Mouse (Mus musculus) urinary bladder, adult 2 months (tissue): ENCODE results near the gene Zfp985. TPM values are rescaled to one million over a fixed set of nuclear protein-coding genes. Genes with fewer than 3 reads are reported as not detected.
"Not testable (repeated sequence)": the region's sequence is repeated elsewhere in the genome, so short reads cannot be mapped to it uniquely, and the experiment has no call there.

Experiments used
- DNase-seq: peaks from one replicate; pipeline ENCODE4 v3.0.0; 2022; ENCODE audit warnings: low spot score
- polyA plus RNA-seq: library from polyadenylated mRNA; depleted of rRNA; stranded (reverse); fragments of >200 nt; gene quantifications from 2 replicates; pipeline ENCODE4 v1.2.3, GENCODE M21; 2012; rRNA removed

Gene Zfp985
- 0.03 and 0.13 TPM in 2 replicates for polyA plus RNA-seq

GRCm38 (mm10) chr4:147553071-147553470 lies at the start of gene Zfp985:
TSS of gene Zfp985 (plus strand) at chr4:147553277.
- DNase-seq, result not testable (repeated sequence)

GRCm38 (mm10) chr4:147509174-147509573 lies 43.9 kb upstream of the Zfp985 start:
- DNase-seq, result no peak

- no peak for DNase-seq
Observed at GRCm38 (mm10) chr4:147518981-147519380, 34.1 kb upstream of the Zfp985 start.

GRCm38 (mm10) chr4:147520100-147520499 lies 33.0 kb upstream of the Zfp985 start:
- no peak for DNase-seq

- DNase-seq, result no peak
Observed at GRCm38 (mm10) chr4:147525125-147525524, 28.0 kb upstream of the Zfp985 start.

GRCm38 (mm10) chr4:147530366-147530765 lies 22.7 kb upstream of the Zfp985 start:
- no peak for DNase-seq

- not testable (repeated sequence) for DNase-seq
Observed at GRCm38 (mm10) chr4:147535916-147536315, 17.2 kb upstream of the Zfp985 start.

- no peak for DNase-seq
Observed at GRCm38 (mm10) chr4:147537702-147538101, 15.4 kb upstream of the Zfp985 start.

GRCm38 (mm10) chr4:147539918-147540317 lies 13.2 kb upstream of the Zfp985 start, which contains the start of gene Gm16503:
TSS of gene Gm16503 (plus strand) at chr4:147540218.
- DNase-seq, result not testable (repeated sequence)

- DNase-seq, result no peak
Observed at GRCm38 (mm10) chr4:147541105-147541504, 12.0 kb upstream of the Zfp985 start.

- not testable (repeated sequence) for DNase-seq
Observed at GRCm38 (mm10) chr4:147554361-147554760, 1.3 kb downstream of the Zfp985 start.

GRCm38 (mm10) chr4:147556921-147557320 lies 3.8 kb downstream of the Zfp985 start:
- DNase-seq, result not testable (repeated sequence)

- DNase-seq, result not testable (repeated sequence)
Observed at GRCm38 (mm10) chr4:147558011-147558410, 4.9 kb downstream of the Zfp985 start.

GRCm38 (mm10) chr4:147559096-147559495 lies 6.0 kb downstream of the Zfp985 start:
- DNase-seq, result not testable (repeated sequence)

- DNase-seq, result no peak
Observed at GRCm38 (mm10) chr4:147565426-147566220, 12.5 kb downstream of the Zfp985 start.

GRCm38 (mm10) chr4:147571156-147571555 lies 18.1 kb downstream of the Zfp985 start:
- not testable (repeated sequence) for DNase-seq

GRCm38 (mm10) chr4:147579371-147579770 lies 26.3 kb downstream of the Zfp985 start:
- DNase-seq, result not testable (repeated sequence)

- no peak for DNase-seq
Observed at GRCm38 (mm10) chr4:147586511-147587473, 33.7 kb downstream of the Zfp985 start.

GRCm38 (mm10) chr4:147594630-147595029 lies 41.6 kb downstream of the Zfp985 start:
- not testable (repeated sequence) for DNase-seq

- DNase-seq, result no peak
Observed at GRCm38 (mm10) chr4:147597685-147598084, 44.6 kb downstream of the Zfp985 start.

- DNase-seq, result no peak
Observed at GRCm38 (mm10) chr4:147598831-147599230, 45.8 kb downstream of the Zfp985 start.

GRCm38 (mm10) chr4:147601881-147602280 lies 48.8 kb downstream of the Zfp985 start:
- no peak for DNase-seq
